ENCODE assay signal across 8 mouse cellular contexts in the genomic region with DNA sequence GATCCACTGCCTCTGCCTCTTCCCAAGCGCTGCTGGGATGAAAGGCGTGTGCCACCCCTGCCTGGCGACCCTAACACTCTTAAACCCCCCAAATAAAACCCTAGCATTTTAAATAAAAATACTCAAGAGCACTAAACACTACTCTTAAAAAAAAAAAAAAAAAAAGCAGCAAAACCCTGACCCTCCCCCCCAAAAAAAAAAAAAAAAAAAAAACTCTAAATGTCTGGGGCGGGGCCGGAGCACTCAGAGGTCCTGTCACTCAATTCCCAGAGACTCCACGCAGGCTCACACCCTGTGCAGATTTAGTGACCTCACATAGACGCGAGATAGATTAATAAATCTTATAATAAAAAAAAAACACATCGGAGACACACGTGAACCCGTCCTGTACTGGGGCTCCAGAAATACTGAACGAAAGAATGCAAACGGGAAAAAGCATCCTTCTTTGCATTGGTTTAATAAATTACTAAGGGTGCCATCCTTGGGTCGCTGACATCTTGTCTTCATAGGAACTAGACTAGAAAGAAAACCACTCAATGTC.
DNase-seq lines count a peak whose midpoint lies in the region; ATAC-seq and TF ChIP-seq lines count a peak whose summit lies in the region.

No protein-coding gene starts in this region.

- no peak for ATAC-seq in heart, embryonic 13.5 days (ENCODE audit: extremely low read depth, insufficient number of reproducible peaks, low FRiP score, low TSS enrichment)
- no peak; the same call in 1 of the 2 replicates for ATAC-seq in embryonic facial prominence, embryonic 14.5 days (ENCODE audit: low read depth)
- ATAC-seq in liver, embryonic 11.5 days (replicated peaks; ENCODE audit: low FRiP score) = no peak
- no peak for ATAC-seq in inflammation-experienced regulatory T-cells, adult 6 months

- no peak for TF ChIP-seq CTCF in E14TG2a.4 (conservative IDR thresholded peaks at IDR 0.05; ENCODE audit: low read length)

- H3K9me3 ChIP-seq in heart, embryonic 13.5 days = no peaks in the 10 kb centered on the region
- no peaks in the 10 kb centered on the region for H3K9me3 ChIP-seq in E14TG2a.4 (ENCODE audit: low read length)
- H3K9me3 ChIP-seq in embryonic facial prominence, embryonic 14.5 days (ENCODE audit: control insufficient read depth, low read length) = no peaks in the 10 kb centered on the region
- no peaks in the 10 kb centered on the region for H3K9me3 ChIP-seq in liver, embryonic 11.5 days (ENCODE audit: control insufficient read depth, low read length)

- peak overlapping the region; percentile 71 for H3K4me3 ChIP-seq in heart, embryonic 13.5 days
- peak overlapping the region; percentile 96 for H3K4me3 ChIP-seq in E14TG2a.4 (replicated peaks; ENCODE audit: low read length)
- H3K4me3 ChIP-seq in embryonic facial prominence, embryonic 14.5 days (ENCODE audit: low read depth, low read length) = peak overlapping the region; percentile 78
- H3K4me3 ChIP-seq in liver, embryonic 11.5 days (ENCODE audit: low read depth, low read length) = peak overlapping the region; percentile 55

- H3K27me3 ChIP-seq in heart, embryonic 13.5 days (replicated peaks) = no peaks in the 10 kb centered on the region
- no peaks in the 10 kb centered on the region for H3K27me3 ChIP-seq in E14TG2a.4 (ENCODE audit: insufficient read depth, low read length)
- H3K27me3 ChIP-seq in embryonic facial prominence, embryonic 14.5 days (replicated peaks; ENCODE audit: control insufficient read depth, insufficient read depth, low read length) = no peaks in the 10 kb centered on the region
- H3K27me3 ChIP-seq in liver, embryonic 11.5 days (replicated peaks; ENCODE audit: control insufficient read depth, insufficient read depth, low read length) = no peaks in the 10 kb centered on the region

- H3K4me1 ChIP-seq in heart, embryonic 13.5 days = no peaks in the 10 kb centered on the region
- H3K4me1 ChIP-seq in E14TG2a.4 (replicated peaks; ENCODE audit: low read depth, low read length) = 0 out of 2 replicates have a peak, but pooled peaks cover 3% of the 10 kb centered on the region
- no peaks in the 10 kb centered on the region for H3K4me1 ChIP-seq in embryonic facial prominence, embryonic 14.5 days (ENCODE audit: control insufficient read depth, insufficient read depth, low read length)
- no peaks in the 10 kb centered on the region for H3K4me1 ChIP-seq in liver, embryonic 11.5 days (replicated peaks; ENCODE audit: control insufficient read depth, insufficient read depth, low read length)

- 60% methylated on average over 14 of the region's 14 CpGs for WGBS in heart, embryonic 13.5 days
- WGBS in embryonic facial prominence, embryonic 14.5 days = 52% methylated on average over 14 of the region's 14 CpGs
- 53% methylated on average over 14 of the region's 14 CpGs for WGBS in liver, embryonic 11.5 days

- H3K9ac ChIP-seq in heart, embryonic 13.5 days = peak overlapping the region; percentile 83
- H3K9ac ChIP-seq in embryonic facial prominence, embryonic 14.5 days (ENCODE audit: low read depth, low read length) = peak overlapping the region; percentile 72
- peak overlapping the region; percentile 63 for H3K9ac ChIP-seq in liver, embryonic 11.5 days (ENCODE audit: low read depth, low read length)

- no peaks in the 10 kb centered on the region for H3K36me3 ChIP-seq in heart, embryonic 13.5 days
- H3K36me3 ChIP-seq in E14TG2a.4 (ENCODE audit: insufficient read depth, low read length) = no peaks in the 10 kb centered on the region
- no peaks in the 10 kb centered on the region for H3K36me3 ChIP-seq in embryonic facial prominence, embryonic 14.5 days (ENCODE audit: control insufficient read depth, insufficient read depth, low read length)
- no peaks in the 10 kb centered on the region for H3K36me3 ChIP-seq in liver, embryonic 11.5 days (ENCODE audit: control insufficient read depth, insufficient read depth, low read length)

- peak overlapping the region; percentile 83 for H3K4me2 ChIP-seq in heart, embryonic 13.5 days
- H3K4me2 ChIP-seq in embryonic facial prominence, embryonic 14.5 days (ENCODE audit: low read depth, low read length) = peak overlapping the region; percentile 72
- peak overlapping the region; percentile 81 for H3K4me2 ChIP-seq in liver, embryonic 11.5 days

- intact Hi-C loops in gastrocnemius, postnatal 36 days (cut with DNase I) = no loop called here

- DNase-seq in heart, adult 9 months (ENCODE audit: low spot score in 2 of 2) = no peak
- no peak for DNase-seq in embryonic facial prominence, embryonic 14.5 days (ENCODE audit: low spot score)
- DNase-seq in liver, embryonic 11.5 days (ENCODE audit: low spot score) = no peak
- DNase-seq in adrenal gland, adult 18-20 months (ENCODE audit: low spot score in 2 of 2) = no peak
- no peak for DNase-seq in gastrocnemius, postnatal 36 days

- H3K27ac ChIP-seq in heart, embryonic 13.5 days (replicated peaks) = peak overlapping the region; percentile 79
- H3K27ac ChIP-seq in embryonic facial prominence, embryonic 14.5 days (replicated peaks; ENCODE audit: low read depth, low read length) = peak overlapping the region; percentile 67
- H3K27ac ChIP-seq in liver, embryonic 11.5 days (ENCODE audit: low read depth, low read length) = no peak overlapping the region
